Mouse (Mus musculus): Measurements from ENCODE around the gene Medag. TPM values are rescaled to one million over a fixed set of nuclear protein-coding genes. Genes with fewer than 3 reads are reported as not detected.

The Medag gene
- polyA plus RNA-seq, 1 experiment from 2014 or later: 0.75 TPM

DNA sequence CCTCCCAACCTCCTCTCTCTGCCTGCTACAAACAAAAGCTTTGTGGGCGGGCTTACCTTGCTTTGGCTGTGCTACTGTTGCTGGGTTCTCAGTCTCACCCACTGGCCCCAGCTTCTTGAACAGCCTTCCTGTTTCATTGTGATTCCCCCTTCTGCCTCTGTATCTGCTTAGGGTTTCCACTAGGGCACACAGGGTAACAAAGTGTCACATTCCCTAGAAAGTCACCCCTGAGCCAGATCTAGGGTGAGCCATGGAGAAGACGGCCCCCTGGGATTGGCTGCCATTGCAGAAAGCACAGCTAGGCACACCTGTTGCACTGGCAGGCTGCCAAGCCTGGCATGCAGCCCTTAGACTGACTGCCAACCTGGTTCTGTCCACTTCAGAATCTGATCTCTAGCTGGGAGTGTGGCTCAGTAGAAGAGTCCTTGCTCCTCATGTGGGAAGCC lies 17.3 kb downstream of the Medag start:
- ATAC-seq (replicated peaks; ENCODE audit: low FRiP score): 0 out of 2 replicates have a peak, but pooled peaks have one; percentile 22
- Histone ChIP-seq H3K36me3 (ENCODE audit: control insufficient read depth, insufficient read depth, low read length) (no peaks in the 10 kb centered on the region), H3K4me3 (ENCODE audit: low read depth, low read length) (no peak overlapping the region), H3K9ac (ENCODE audit: low read depth, low read length) (peak overlapping the region; percentile 59), H3K27ac (ENCODE audit: low read depth, low read length) (peak overlapping the region; percentile 85), H3K9me3 (ENCODE audit: control insufficient read depth, low read length) (no peaks in the 10 kb centered on the region), H3K4me2 (peak overlapping the region; percentile 55; the same call in 1 of the 2 replicates), H3K27me3 (replicated peaks; ENCODE audit: control insufficient read depth, insufficient read depth, low read length) (no peaks in the 10 kb centered on the region), H3K4me1 (replicated peaks; ENCODE audit: control insufficient read depth, insufficient read depth, low read length) (peaks cover 18% of the 10 kb centered on the region)
- 50% methylated on average over 2 of the region's 2 CpGs for WGBS
- DNase-seq (ENCODE audit: low spot score): peak; percentile 42

DNA sequence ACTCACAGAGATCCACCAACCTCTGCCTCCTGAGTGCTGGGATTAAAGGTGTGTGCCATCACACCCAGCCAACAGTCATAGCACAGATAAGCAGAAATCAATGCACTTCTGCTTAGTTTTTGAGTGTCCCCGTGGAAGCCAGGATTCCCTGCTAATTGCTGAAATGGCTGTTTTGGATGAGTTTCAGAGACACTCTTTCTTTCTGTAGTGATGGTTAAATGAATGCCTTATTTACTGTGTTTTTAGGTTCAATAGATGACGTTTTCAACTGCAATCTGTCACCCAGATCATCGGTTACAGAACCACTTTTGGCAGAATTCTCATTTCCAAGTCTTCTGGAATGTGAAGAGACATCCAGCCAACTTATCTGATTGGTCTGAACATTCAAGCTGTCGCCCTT lies 18.0 kb downstream of the Medag start:
- ATAC-seq (replicated peaks; ENCODE audit: low FRiP score) (no peak), DNase-seq (ENCODE audit: low spot score) (no peak)
- H3K4me2 ChIP-seq: no peak overlapping the region
- peaks cover 23% of the 10 kb centered on the region for H3K4me1 ChIP-seq (replicated peaks; ENCODE audit: control insufficient read depth, insufficient read depth, low read length)
- H3K4me3 ChIP-seq (ENCODE audit: low read depth, low read length): no peak overlapping the region
- H3K36me3 ChIP-seq (ENCODE audit: control insufficient read depth, insufficient read depth, low read length): no peaks in the 10 kb centered on the region
- no peaks in the 10 kb centered on the region for H3K9me3 ChIP-seq (ENCODE audit: control insufficient read depth, low read length)
- H3K9ac ChIP-seq (ENCODE audit: low read depth, low read length): no peak overlapping the region
- H3K27me3 ChIP-seq (replicated peaks; ENCODE audit: control insufficient read depth, insufficient read depth, low read length): no peaks in the 10 kb centered on the region
- 65% methylated on average over 4 of the region's 4 CpGs for WGBS
- H3K27ac ChIP-seq (ENCODE audit: low read depth, low read length): peak overlapping the region; percentile 85; the same call in 1 of the 2 replicates

DNA sequence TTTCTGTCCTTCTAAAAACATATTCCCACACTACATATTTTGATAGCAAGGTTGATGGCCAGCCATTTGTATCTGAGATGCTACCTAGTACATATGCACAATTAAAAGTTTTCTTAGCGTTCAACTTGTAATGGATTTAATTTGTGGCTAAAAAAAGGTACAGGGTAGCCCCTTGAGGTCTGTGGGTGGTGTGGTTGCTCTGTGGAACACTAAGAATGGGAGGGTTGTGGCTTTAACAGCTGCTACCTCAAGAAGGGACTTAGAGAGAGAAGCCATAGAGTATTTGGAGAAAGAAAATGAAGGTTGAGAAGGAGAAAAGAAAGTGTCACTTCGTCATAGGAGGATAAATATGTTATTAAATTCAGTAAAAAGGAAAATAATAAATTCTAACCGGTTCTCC lies 19.4 kb downstream of the Medag start:
- Histone ChIP-seq H3K4me3 (ENCODE audit: low read depth, low read length) (no peak overlapping the region), H3K4me1 (replicated peaks; ENCODE audit: control insufficient read depth, insufficient read depth, low read length) (peaks cover 34% of the 10 kb centered on the region), H3K4me2 (no peak overlapping the region), H3K9me3 (ENCODE audit: control insufficient read depth, low read length) (no peaks in the 10 kb centered on the region), H3K36me3 (ENCODE audit: control insufficient read depth, insufficient read depth, low read length) (no peaks in the 10 kb centered on the region), H3K9ac (ENCODE audit: low read depth, low read length) (no peak overlapping the region), H3K27ac (ENCODE audit: low read depth, low read length) (no peak overlapping the region), H3K27me3 (replicated peaks; ENCODE audit: control insufficient read depth, insufficient read depth, low read length) (no peaks in the 10 kb centered on the region)
- ATAC-seq (replicated peaks; ENCODE audit: low FRiP score) (no peak), DNase-seq (ENCODE audit: low spot score) (no peak)
- WGBS: 81% methylated on average over 3 of the region's 3 CpGs

DNA sequence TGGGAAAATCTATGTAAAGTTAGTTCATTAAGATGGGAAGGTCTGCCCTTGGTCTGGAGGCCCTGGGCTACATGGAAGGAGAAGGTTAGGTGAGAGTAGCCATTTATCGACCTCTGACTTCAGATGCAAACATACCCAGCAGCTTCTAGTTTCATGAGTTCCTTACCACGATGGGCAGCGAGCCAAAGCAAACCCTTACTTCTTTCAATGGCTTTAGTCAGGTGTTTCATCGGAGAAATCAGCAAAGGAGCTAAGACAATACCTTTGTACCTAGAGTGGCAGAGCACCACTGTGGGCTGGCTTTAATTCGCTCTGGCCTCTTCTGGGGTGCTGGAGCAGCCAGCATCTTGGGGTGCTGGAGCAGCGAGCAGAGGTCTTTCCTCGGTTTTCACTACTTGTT lies 22.1 kb downstream of the Medag start:
- H3K9me3 ChIP-seq (ENCODE audit: control insufficient read depth, low read length): no peaks in the 10 kb centered on the region
- H3K4me2 ChIP-seq: no peak overlapping the region
- peaks cover 37% of the 10 kb centered on the region for H3K4me1 ChIP-seq (replicated peaks; ENCODE audit: control insufficient read depth, insufficient read depth, low read length)
- WGBS: 62% methylated on average over 7 of the region's 7 CpGs
- H3K27ac ChIP-seq (ENCODE audit: low read depth, low read length): no peak overlapping the region
- H3K27me3 ChIP-seq (replicated peaks; ENCODE audit: control insufficient read depth, insufficient read depth, low read length): no peaks in the 10 kb centered on the region
- ATAC-seq (replicated peaks; ENCODE audit: low FRiP score) (no peak), DNase-seq (ENCODE audit: low spot score) (no peak)
- no peak overlapping the region for H3K9ac ChIP-seq (ENCODE audit: low read depth, low read length)
- H3K36me3 ChIP-seq (ENCODE audit: control insufficient read depth, insufficient read depth, low read length): no peaks in the 10 kb centered on the region
- H3K4me3 ChIP-seq (ENCODE audit: low read depth, low read length): no peak overlapping the region

DNA sequence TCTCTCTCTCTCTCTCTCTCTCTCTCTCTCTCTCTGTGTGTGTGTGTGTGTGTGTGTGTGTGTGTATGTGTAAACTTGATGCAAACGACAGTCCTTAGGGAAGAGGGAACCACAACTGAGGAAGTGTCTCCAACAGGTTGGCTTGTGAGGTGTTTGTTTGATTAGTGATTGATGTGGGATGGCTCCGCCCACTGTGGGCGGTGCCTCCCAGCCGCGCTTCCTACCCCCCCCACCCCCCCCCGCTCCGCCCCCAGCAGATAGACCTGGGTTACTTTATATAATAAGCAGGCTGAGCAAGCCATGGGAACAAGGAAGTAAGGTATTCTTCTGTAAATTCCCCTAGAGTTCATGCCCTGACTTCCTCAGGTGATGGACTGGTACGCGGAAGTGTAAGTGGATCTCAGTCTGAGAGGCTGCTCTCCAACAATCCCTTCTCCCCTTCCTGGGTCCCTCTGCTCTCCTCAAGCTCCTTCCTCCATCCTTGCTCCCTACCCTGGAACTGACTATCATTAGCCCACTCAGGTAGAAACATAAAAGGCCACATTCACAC lies 22.7 kb downstream of the Medag start:
- H3K9ac ChIP-seq (ENCODE audit: low read depth, low read length): no peak overlapping the region
- no peak overlapping the region for H3K4me2 ChIP-seq
- H3K36me3 ChIP-seq (ENCODE audit: control insufficient read depth, insufficient read depth, low read length): no peaks in the 10 kb centered on the region
- H3K9me3 ChIP-seq (ENCODE audit: control insufficient read depth, low read length): no peaks in the 10 kb centered on the region
- H3K4me1 ChIP-seq (replicated peaks; ENCODE audit: control insufficient read depth, insufficient read depth, low read length): peaks cover 33% of the 10 kb centered on the region
- 20% methylated on average over 9 of the region's 9 CpGs for whole genome bisulfite sequencing
- H3K27ac ChIP-seq (ENCODE audit: low read depth, low read length): no peak overlapping the region
- H3K4me3 ChIP-seq (ENCODE audit: low read depth, low read length): no peak overlapping the region
- DNase-seq (ENCODE audit: low spot score) (no peak), ATAC-seq (replicated peaks; ENCODE audit: low FRiP score) (no peak)
- H3K27me3 ChIP-seq (replicated peaks; ENCODE audit: control insufficient read depth, insufficient read depth, low read length): no peaks in the 10 kb centered on the region

DNA sequence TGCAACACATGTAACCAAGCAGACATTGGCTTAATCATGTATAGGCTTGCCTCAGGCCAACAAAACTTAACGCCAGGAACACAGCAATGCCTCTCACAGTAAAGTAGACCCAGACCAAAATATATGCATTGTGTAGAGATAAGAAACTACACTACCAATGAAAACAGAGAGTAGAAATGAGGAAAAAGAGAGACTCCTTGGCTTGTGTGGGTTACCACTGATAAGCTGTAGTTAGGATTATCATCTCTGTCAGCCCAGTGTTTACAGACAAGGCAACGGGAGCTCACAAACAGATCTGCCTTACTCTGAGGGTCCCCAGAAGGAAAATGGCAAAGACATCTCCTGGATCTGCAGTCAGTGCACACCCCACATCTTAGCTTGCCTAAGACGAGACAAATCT lies 25.0 kb downstream of the Medag start:
- H3K36me3 ChIP-seq (ENCODE audit: control insufficient read depth, insufficient read depth, low read length): no peaks in the 10 kb centered on the region
- H3K9me3 ChIP-seq (ENCODE audit: control insufficient read depth, low read length): no peaks in the 10 kb centered on the region
- H3K4me1 ChIP-seq (replicated peaks; ENCODE audit: control insufficient read depth, insufficient read depth, low read length): peaks cover 46% of the 10 kb centered on the region
- no peak overlapping the region for H3K4me3 ChIP-seq (ENCODE audit: low read depth, low read length)
- ATAC-seq (replicated peaks; ENCODE audit: low FRiP score) (peak; percentile 85), DNase-seq (ENCODE audit: low spot score) (no peak)
- H3K27ac ChIP-seq (ENCODE audit: low read depth, low read length): peak overlapping the region; percentile 38
- no peak overlapping the region for H3K9ac ChIP-seq (ENCODE audit: low read depth, low read length)
- whole genome bisulfite sequencing: 20% methylated on average over 3 of the region's 3 CpGs
- H3K4me2 ChIP-seq: peak overlapping the region; percentile 16; the same call in 1 of the 2 replicates
- H3K27me3 ChIP-seq (replicated peaks; ENCODE audit: control insufficient read depth, insufficient read depth, low read length): no peaks in the 10 kb centered on the region

DNA sequence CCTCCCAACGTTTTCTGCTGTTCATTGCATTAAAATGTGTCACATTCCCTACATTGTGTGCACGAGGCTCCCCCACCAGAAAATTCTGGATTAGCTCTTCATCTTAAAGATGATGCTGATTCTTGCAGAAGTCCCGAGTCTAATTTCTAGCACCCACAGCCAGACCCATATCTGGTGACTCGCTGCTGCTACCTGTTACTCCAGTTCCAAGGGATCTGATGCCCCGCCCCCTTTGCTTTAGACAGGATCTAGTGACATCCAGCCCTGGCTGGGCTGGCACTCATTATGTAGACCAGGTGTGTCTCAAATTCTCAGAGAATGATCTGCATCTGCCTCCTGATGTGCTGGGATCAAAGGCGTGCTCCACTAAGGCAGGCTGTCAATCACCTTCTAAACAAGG lies 25.6 kb downstream of the Medag start:
- Histone ChIP-seq H3K9ac (ENCODE audit: low read depth, low read length) (no peak overlapping the region), H3K4me2 (peak overlapping the region; percentile 18; the same call in 1 of the 2 replicates), H3K27me3 (replicated peaks; ENCODE audit: control insufficient read depth, insufficient read depth, low read length) (no peaks in the 10 kb centered on the region), H3K4me3 (ENCODE audit: low read depth, low read length) (no peak overlapping the region), H3K27ac (ENCODE audit: low read depth, low read length) (no peak overlapping the region), H3K4me1 (replicated peaks; ENCODE audit: control insufficient read depth, insufficient read depth, low read length) (peaks cover 46% of the 10 kb centered on the region), H3K9me3 (ENCODE audit: control insufficient read depth, low read length) (no peaks in the 10 kb centered on the region), H3K36me3 (ENCODE audit: control insufficient read depth, insufficient read depth, low read length) (no peaks in the 10 kb centered on the region)
- ATAC-seq (replicated peaks; ENCODE audit: low FRiP score): no peak
- DNase-seq (ENCODE audit: low spot score): no peak
- 60% methylated on average over 6 of the region's 6 CpGs for WGBS

DNA sequence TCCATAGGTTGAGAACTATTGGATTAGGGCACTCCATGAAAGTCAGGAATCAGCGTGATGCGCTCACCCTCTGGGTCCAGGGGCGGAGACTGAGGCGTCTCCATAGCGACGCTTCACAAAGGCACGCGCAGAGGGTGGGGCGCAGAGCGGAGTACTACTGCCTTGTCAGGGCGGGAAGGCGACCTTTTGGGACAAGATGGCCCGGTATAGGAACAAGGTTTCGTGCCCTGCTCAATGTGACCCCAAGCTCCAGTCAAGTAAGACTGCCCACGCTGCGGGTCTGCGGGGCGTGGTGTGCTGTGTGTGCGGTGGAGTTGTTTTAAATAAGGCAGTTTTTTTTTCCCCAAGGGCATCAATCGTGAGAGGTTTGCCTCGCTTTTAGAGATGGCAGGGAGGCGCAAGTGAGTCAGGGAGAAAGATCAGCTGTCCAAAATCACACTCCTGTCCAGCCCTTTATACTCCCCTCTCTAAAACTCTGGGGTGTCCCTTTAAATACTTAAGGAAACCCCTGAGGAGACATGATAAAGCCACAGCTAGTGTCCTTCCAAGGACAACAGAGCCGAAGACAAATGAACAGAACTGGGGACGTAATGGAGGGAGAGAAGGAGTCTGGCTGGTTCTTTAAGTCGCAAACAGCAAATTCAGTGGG lies 28.1 kb downstream of the Medag start, which contains the start of gene Tex26:
TSS of gene Tex26 (plus strand) at position 130 of the 649 bp plus-strand sequence.
- Histone ChIP-seq H3K27ac (ENCODE audit: low read depth, low read length) (peak within 1 kb of the TSS; percentile 8), H3K9ac (ENCODE audit: low read depth, low read length) (peak within 1 kb of the TSS; percentile 61), H3K4me2 (peak within 1 kb of the TSS; percentile 92), H3K4me3 (ENCODE audit: low read depth, low read length) (peak within 1 kb of the TSS; percentile 53), H3K27me3 (replicated peaks; ENCODE audit: control insufficient read depth, insufficient read depth, low read length) (no peaks in the 10 kb centered on the region), H3K36me3 (ENCODE audit: control insufficient read depth, insufficient read depth, low read length) (no peaks in the 10 kb centered on the region), H3K4me1 (replicated peaks; ENCODE audit: control insufficient read depth, insufficient read depth, low read length) (peaks cover 38% of the 10 kb centered on the region), H3K9me3 (ENCODE audit: control insufficient read depth, low read length) (no peaks in the 10 kb centered on the region)
- DNase-seq (ENCODE audit: low spot score) (peak; percentile 73), ATAC-seq (replicated peaks; ENCODE audit: low FRiP score) (peak; percentile 85)
- WGBS: under 1% methylated on average over 25 of the region's 25 CpGs

DNA sequence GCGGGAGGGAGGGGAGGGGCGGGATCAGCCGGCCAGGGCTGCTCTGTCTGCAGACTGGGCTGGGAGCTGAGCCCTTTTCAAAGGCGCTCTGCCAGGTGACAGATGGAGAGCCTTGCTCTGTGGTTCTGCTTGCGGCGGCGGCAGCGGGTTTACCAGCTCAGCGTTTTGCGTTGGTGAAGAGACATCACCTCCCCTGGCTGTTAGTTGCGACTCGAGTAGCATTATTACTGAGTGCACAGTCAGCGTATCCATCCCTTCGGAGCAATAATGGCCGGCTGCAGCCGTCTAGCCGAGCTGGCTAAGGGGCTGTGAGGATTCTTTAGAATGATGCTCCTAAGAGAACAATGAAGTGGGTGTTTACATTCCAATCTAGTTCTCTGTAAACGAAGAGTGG lies 28.6 kb downstream of the Medag start:
- H3K4me1 ChIP-seq (replicated peaks; ENCODE audit: control insufficient read depth, insufficient read depth, low read length): peaks cover 35% of the 10 kb centered on the region
- no peaks in the 10 kb centered on the region for H3K9me3 ChIP-seq (ENCODE audit: control insufficient read depth, low read length)
- peak overlapping the region; percentile 61 for H3K9ac ChIP-seq (ENCODE audit: low read depth, low read length)
- 4% methylated on average over 18 of the region's 18 CpGs for WGBS
- DNase-seq (ENCODE audit: low spot score) (peak; percentile 56), ATAC-seq (replicated peaks; ENCODE audit: low FRiP score) (peak; percentile 28)
- H3K27me3 ChIP-seq (replicated peaks; ENCODE audit: control insufficient read depth, insufficient read depth, low read length): no peaks in the 10 kb centered on the region
- H3K27ac ChIP-seq (ENCODE audit: low read depth, low read length): peak overlapping the region; percentile 8
- no peaks in the 10 kb centered on the region for H3K36me3 ChIP-seq (ENCODE audit: control insufficient read depth, insufficient read depth, low read length)
- peak overlapping the region; percentile 53 for H3K4me3 ChIP-seq (ENCODE audit: low read depth, low read length)
- H3K4me2 ChIP-seq: peak overlapping the region; percentile 92
